Mouse (Mus musculus): ENCODE data around the gene Itm2c. TPM values are rescaled to one million over a fixed set of nuclear protein-coding genes. Genes with fewer than 3 reads are reported as not detected.

Itm2c gene
- polyA plus RNA-seq, 1 experiment, result 34.7 TPM

GRCm38 (mm10) chr1:85916830-85917450 is 22.9 kb downstream of the Itm2c start:
- Histone ChIP-seq H3K4me3 (ENCODE audit: insufficient read depth, low read depth, low read length) (no peak overlapping the region), H3K4me1 (ENCODE audit: control insufficient read depth, insufficient read depth, insufficient read length, low read length) (no peaks in the 10 kb centered on the region), H3K27ac (replicated peaks; ENCODE audit: low read depth, low read length) (no peak overlapping the region)

- H3K27ac ChIP-seq (replicated peaks; ENCODE audit: low read depth, low read length), result no peak overlapping the region
- H3K4me1 ChIP-seq (ENCODE audit: control insufficient read depth, insufficient read depth, insufficient read length, low read length), result no peaks in the 10 kb centered on the region
Measured at GRCm38 (mm10) chr1:85919621-85920020, 25.5 kb downstream of the Itm2c start.

DNA sequence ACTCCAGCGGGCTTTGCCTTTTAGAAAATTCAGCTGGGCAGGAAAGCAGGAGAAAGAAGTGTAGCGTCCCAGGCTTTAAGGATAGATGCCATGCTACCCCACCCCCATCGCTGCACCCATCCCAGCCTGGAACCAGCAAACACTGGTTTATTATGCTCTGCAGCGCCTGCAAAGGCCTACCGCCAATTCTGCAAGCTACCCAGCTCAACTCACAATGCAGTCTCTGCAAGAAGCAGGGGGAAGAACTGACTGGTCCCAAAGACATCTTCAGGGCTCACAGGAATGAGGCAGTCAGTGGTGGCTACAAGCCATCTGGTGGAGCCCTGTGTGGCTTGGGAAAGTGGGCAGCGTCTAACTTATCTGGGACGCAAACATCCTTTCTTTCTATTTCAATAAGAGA is 27.6 kb downstream of the Itm2c start:
- no peak overlapping the region for H3K27ac ChIP-seq (replicated peaks; ENCODE audit: low read depth, low read length)
- no peak overlapping the region for H3K4me3 ChIP-seq (ENCODE audit: insufficient read depth, low read depth, low read length)
- no peaks in the 10 kb centered on the region; the same call in 1 of the 2 replicates for H3K4me1 ChIP-seq (ENCODE audit: control insufficient read depth, insufficient read depth, insufficient read length, low read length)

More at GRCm38 (mm10) chr1:85919621-85920020, 25.5 kb downstream of the Itm2c start:
- no peak overlapping the region for H3K4me3 ChIP-seq (ENCODE audit: insufficient read depth, low read depth, low read length)

- Histone ChIP-seq H3K27ac (replicated peaks; ENCODE audit: low read depth, low read length) (no peak overlapping the region), H3K4me1 (ENCODE audit: control insufficient read depth, insufficient read depth, insufficient read length, low read length) (no peaks in the 10 kb centered on the region; the same call in 1 of the 2 replicates), H3K4me3 (ENCODE audit: insufficient read depth, low read depth, low read length) (no peak overlapping the region)
Measured at GRCm38 (mm10) chr1:85922127-85922864, 28.2 kb downstream of the Itm2c start.

DNA sequence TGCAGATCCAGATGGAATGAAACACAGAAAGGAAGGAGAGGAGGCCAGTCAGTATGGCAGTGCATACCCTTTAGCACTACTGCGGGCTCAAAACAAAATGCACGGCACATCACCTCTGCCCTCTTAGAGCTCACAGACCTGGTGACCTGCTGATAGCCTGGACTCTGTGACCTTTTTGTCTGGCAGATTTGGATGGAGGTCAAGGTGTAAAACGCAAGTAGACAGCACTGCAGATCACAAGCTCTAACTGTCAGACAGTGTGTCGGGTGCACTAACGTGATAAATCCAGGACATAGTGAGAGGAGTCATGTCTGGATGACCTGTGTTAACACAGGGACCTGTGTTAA is 28.8 kb downstream of the Itm2c start:
- no peak overlapping the region for H3K4me3 ChIP-seq (ENCODE audit: insufficient read depth, low read depth, low read length)

DNA sequence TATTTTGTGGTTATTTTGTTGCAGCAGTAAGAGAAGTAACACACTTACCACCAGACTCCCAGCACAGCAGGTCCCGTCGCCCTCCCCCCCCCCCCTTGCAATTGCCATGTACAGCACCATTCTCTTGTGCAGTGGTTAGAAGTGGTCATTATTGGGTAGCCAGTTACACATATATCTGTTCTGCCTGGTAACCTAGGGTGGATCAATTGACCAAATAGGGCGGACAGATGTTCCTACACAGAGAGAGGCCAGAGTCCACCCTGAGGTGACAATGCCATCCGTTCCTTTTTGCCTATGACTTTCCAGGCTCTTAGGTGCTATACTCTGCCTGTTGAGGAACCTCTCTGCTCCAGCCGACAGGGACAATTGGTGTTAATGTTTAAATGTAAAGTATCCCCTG is 31.1 kb downstream of the Itm2c start:
- H3K4me1 ChIP-seq (ENCODE audit: control insufficient read depth, insufficient read depth, insufficient read length, low read length), result peaks cover 3% of the 10 kb centered on the region
- H3K4me3 ChIP-seq (ENCODE audit: insufficient read depth, low read depth, low read length), result no peak overlapping the region
- no peak overlapping the region for H3K27ac ChIP-seq (replicated peaks; ENCODE audit: low read depth, low read length)

More for the DNA sequence above, 28.8 kb downstream of the Itm2c start:
- Histone ChIP-seq H3K27ac (replicated peaks; ENCODE audit: low read depth, low read length) (no peak overlapping the region), H3K4me1 (ENCODE audit: control insufficient read depth, insufficient read depth, insufficient read length, low read length) (peaks cover 3% of the 10 kb centered on the region)

DNA sequence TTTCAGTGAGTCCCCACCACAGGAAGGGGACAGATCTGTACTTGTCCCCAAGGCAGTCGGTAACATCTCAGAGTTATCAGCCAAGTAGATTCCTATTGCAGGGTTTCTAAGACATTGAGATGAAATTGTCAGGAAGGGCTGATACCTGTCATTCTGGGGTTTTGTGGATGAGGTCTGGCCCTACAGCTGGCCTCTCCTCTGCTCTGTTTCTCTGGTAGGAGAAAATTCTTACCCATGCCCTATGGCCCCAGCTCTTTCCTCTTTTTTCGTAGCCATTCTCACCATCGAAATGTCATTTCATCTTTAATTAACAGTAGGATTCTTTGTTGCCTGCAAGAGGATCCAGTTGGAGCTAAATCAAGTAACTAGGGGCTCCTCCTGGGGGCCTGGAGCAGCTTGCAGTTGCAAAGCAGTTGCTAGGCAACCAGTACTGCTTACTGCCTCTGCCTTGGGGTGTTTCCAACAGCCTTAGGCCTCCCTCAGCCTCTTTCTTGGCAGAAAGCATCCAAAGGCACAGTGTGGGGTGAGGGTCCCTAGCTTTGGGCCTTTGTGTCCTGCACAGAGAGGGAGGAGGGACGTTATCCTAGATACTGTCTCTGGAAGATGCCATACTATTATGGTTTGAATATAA is 34.1 kb downstream of the Itm2c start, which contains the start of gene 4933407L21Rik:
4933407L21Rik (plus strand) TSS at position 427 of the 631 bp plus-strand sequence.
- Histone ChIP-seq H3K27ac (replicated peaks; ENCODE audit: low read depth, low read length) (no peak within 1 kb of the TSS), H3K4me3 (ENCODE audit: insufficient read depth, low read depth, low read length) (no peak within 1 kb of the TSS), H3K4me1 (ENCODE audit: control insufficient read depth, insufficient read depth, insufficient read length, low read length) (peaks cover 3% of the 10 kb centered on the region)

DNA sequence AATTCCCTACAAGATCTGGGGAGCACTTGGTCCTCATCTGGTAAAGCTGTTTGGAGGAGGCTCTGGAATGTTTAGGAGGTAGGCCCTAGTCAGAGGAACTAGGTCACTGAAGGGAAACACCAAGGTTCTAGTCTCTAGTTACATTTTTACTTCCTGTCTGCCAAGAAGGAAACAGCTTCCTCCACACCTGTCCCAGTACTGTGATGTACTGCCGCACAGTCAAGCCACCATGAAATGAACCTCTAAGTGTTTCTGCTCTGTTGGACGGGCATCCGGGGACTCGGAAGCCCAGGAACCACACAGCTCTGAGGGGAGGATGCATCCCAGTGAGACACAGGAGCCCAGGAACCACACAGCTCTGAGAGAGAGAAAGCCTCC is 34.6 kb downstream of the Itm2c start:
- Histone ChIP-seq H3K4me1 (ENCODE audit: control insufficient read depth, insufficient read depth, insufficient read length, low read length) (peaks cover 3% of the 10 kb centered on the region), H3K27ac (replicated peaks; ENCODE audit: low read depth, low read length) (no peak overlapping the region)

DNA sequence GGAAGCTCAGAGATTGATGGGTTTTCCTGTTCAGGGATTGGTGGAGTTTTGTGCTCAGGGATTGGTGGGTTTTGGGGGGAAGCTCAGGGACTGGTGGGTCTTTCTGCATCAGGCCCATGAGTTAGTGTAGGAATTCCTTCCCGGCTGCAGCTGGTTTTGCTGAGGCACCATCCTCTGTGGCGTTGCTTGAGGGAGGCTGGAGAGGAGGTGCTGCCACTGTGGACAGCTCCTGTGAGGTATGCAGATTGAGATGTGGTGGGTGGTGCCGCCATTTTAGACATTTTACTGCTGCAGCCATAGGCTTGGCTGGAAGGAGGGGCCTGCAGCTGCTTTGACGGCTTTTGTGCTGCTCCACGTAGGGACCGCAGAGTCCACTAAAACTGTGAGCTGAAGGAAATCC is 35.3 kb downstream of the Itm2c start:
- Histone ChIP-seq H3K27ac (replicated peaks; ENCODE audit: low read depth, low read length) (no peak overlapping the region), H3K4me1 (ENCODE audit: control insufficient read depth, insufficient read depth, insufficient read length, low read length) (peaks cover 6% of the 10 kb centered on the region), H3K4me3 (ENCODE audit: insufficient read depth, low read depth, low read length) (no peak overlapping the region)

More for the DNA sequence above, 34.6 kb downstream of the Itm2c start:
- H3K4me3 ChIP-seq (ENCODE audit: insufficient read depth, low read depth, low read length), result no peak overlapping the region

- Histone ChIP-seq H3K4me3 (ENCODE audit: insufficient read depth, low read depth, low read length) (no peak overlapping the region), H3K4me1 (ENCODE audit: control insufficient read depth, insufficient read depth, insufficient read length, low read length) (peaks cover 6% of the 10 kb centered on the region), H3K27ac (replicated peaks; ENCODE audit: low read depth, low read length) (no peak overlapping the region)
Measured at GRCm38 (mm10) chr1:85931170-85931569, 37.1 kb downstream of the Itm2c start.

DNA sequence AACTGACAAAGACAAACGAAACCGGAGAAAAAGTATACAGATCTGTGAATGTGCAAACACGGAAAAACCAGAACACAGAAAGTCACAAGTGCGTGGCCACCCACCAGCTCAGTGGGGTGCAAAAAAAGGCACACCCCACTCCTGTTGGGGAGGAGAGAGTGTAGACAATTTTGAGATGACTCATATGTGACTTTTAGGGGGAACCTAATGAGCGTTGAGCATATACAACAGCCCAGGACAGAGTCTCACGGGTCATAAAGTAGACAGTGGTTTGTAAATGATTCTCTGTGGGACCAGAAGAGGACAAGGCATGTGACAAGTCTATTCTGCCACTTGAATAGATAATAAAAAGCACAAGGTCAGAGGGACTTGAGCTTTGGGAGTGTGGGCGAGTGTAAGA is 39.1 kb downstream of the Itm2c start:
- H3K4me3 ChIP-seq (ENCODE audit: insufficient read depth, low read depth, low read length), result no peak overlapping the region
- H3K27ac ChIP-seq (replicated peaks; ENCODE audit: low read depth, low read length), result no peak overlapping the region
- peaks cover 3% of the 10 kb centered on the region; the same call in 1 of the 2 replicates for H3K4me1 ChIP-seq (ENCODE audit: control insufficient read depth, insufficient read depth, insufficient read length, low read length)

DNA sequence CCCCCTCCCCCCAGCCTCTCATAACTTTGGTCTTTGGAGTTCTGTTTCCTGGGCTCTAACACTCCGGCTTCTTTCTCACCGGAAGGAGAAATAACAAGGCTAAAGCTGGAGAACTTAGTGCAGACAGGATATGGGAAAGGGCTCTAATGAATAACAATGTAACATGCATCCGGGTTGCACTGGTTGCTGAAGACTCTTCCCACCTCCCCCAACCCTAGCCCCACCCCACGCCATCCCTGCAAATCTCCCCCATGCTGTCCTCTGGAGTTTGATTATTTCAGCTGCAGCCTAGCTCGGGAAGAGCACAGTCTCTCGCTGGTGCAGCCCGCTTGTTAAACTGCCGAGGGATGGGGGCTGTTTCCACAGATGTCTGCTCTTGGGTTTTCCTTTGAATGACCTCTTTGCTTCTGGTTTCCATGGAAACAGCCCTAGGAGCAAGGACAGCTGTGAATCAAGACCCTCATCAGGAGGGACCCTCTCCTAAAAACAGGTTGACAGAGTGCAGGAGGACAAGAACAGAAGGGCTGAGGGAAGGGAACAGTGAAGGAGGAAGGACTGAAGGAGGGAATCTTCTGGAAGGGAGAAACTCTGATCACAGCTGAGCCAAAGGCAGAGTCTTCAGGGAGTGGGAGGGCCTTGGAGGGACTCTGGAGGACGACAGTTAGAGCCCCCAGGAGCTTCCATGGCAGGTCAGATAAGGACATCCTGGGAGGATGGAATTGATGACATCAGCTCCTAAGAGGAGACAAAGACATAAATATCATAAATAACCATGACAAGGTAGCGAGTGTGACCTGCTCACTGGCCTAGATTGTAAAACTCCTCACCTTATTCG is 39.8 kb downstream of the Itm2c start:
- H3K4me1 ChIP-seq (ENCODE audit: control insufficient read depth, insufficient read depth, insufficient read length, low read length), result peaks cover 3% of the 10 kb centered on the region; the same call in 1 of the 2 replicates

DNA sequence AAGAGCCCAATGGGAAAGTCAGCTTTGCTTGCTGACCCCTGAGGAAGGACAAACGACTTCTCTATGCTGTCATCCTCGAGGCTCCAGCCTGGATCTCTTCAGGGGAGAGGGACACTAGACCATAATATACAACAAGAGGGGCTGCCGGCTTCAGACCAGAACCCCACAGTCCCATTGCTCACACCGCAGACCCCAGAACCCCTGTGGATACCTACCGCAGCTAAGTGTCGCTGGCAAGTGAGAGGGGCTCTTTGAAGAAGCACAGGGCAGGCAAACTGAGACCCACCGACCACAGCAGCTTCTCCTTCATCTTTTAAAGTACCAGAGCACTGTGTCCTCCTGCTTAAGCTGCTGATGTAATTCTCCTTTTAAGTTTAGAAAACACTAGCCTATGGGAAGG is 40.5 kb downstream of the Itm2c start:
- H3K4me1 ChIP-seq (ENCODE audit: control insufficient read depth, insufficient read depth, insufficient read length, low read length), result peaks cover 3% of the 10 kb centered on the region; the same call in 1 of the 2 replicates
- no peak overlapping the region for H3K4me3 ChIP-seq (ENCODE audit: insufficient read depth, low read depth, low read length)
- no peak overlapping the region for H3K27ac ChIP-seq (replicated peaks; ENCODE audit: low read depth, low read length)

More for the DNA sequence above, 39.8 kb downstream of the Itm2c start:
- Histone ChIP-seq H3K27ac (replicated peaks; ENCODE audit: low read depth, low read length) (no peak overlapping the region), H3K4me3 (ENCODE audit: insufficient read depth, low read depth, low read length) (no peak overlapping the region)

- Histone ChIP-seq H3K27ac (replicated peaks; ENCODE audit: low read depth, low read length) (no peak overlapping the region), H3K4me3 (ENCODE audit: insufficient read depth, low read depth, low read length) (no peak overlapping the region), H3K4me1 (ENCODE audit: control insufficient read depth, insufficient read depth, insufficient read length, low read length) (peaks cover 3% of the 10 kb centered on the region; the same call in 1 of the 2 replicates)
Measured at GRCm38 (mm10) chr1:85935148-85935852, 41.2 kb downstream of the Itm2c start.

Measured in brown adipose tissue, adult 24 weeks (tissue).